Mouse (Mus musculus): ENCODE data around the gene Hs3st1. TPM values are rescaled to one million over a fixed set of nuclear protein-coding genes. Genes with fewer than 3 reads are reported as not detected.
"Not testable (repeated sequence)": the region's sequence is repeated elsewhere in the genome, so short reads cannot be mapped to it uniquely, and the experiment has no call there.

Hs3st1 gene
- 10 to 100 TPM; 42.9 to 52.5 TPM for total RNA-seq (2021)

DNA sequence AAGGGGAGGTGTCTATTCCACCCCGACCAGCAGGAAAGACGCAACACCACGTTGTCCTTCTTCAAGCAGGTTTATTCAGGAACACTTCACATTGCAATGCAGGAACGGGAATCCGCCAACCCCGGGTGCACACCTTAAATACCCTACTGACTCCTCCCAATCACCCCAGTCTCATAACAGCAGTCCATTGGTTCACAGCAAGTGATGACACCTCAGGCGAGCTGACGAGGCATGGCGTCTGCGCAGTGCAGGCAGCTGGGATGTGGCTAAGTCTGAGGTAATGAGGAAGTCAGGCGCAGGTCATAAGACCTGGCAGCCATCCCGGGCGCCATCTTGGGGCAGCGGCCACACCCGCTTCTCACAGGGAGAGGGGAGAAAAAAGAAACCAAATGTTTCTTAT is at the start of gene Hs3st1:
Gene Hs3st1 (minus strand): TSS at position 101 of the 400 bp plus-strand sequence.
- intact Hi-C loops (cut with DNase I); DNase-seq (ENCODE audit: low spot score in 2 of 2): not testable (repeated sequence)

DNA sequence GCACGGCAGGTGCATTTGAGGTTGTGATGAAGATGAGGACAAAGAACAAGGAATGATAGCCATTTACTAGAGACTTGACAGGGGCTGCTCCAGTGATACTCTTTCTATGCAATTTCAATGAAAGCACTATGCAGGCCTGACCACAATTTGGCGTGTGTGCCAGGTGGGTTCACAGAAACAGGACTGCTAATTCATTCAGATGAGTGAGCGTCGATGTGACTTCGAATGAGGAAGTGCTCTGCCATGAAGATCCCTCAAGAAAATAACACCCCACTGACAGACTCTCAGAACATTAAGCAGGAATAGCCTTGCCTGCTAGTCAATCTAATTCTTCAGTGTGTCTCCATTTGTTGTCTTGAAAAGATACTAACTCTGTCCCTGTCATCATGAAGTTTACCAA is 49.4 kb upstream of the Hs3st1 start:
- intact Hi-C loops (cut with DNase I), result no loop called here
- no peak for DNase-seq (ENCODE audit: low spot score in 2 of 2)

DNA sequence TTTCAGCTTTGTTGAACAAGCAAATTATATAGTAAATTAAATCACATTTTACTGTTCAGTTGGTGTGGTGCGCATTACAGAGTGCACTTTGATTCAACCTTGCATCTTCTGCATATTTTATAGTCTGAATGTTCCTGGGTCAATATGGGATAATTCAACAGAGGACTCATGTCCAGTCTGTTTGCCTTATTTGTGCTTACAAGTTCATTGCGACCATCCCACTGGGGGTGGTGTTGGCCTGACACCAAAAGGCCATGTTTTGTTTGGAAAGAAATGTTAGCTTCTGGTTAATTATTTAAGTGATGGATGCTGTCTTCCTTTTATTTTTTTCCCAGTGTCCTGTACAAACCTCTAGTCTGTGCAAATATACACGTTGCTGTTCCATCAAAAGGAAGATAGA is 48.7 kb upstream of the Hs3st1 start:
- DNase-seq (ENCODE audit: low spot score in 2 of 2), result no peak

DNA sequence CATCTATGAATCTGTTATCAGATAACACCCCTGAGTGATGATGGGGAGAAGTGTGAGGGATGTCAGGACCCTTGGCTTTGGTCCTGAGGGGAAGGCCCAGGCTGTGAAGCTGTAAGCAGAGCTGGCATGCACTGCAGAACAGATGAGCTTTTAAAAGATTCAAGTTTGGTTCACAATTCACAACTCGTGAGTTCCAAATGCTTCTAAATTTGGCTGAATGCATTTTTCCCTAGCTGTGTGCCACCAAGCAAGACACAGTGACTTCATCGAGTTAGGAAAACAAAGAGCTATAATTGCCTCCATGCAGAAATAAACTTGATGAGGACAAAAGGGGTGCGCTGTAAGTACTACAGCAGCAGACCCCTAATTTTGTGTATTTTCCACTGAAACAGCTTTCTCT is 48.2 kb upstream of the Hs3st1 start:
- peak; percentile 32 to 75 for DNase-seq (ENCODE audit: low spot score in 2 of 2)
- intact Hi-C loops (cut with DNase I), result no loop called here

More for the DNA sequence above, 48.7 kb upstream of the Hs3st1 start:
- intact Hi-C loops (cut with DNase I), result no loop called here

DNA sequence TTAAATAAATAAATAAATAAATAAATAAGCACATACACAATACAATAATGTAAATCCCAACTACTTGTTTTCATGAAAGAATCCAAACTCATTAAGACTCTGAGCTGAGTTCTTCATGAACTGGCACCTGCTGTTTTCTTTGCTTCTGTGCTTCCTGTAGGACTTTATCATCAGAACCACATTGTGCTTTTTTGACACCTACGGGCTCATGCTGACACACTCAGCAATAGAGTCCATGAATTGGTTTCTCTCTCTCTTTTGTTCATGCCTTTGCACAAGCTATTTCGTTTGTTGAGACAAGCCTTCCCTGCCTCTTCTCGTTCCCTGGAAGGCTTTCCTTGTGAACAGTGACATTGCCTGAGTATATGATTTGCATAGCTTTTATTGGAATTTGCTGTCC is 46.8 kb upstream of the Hs3st1 start:
- intact Hi-C loops (cut with DNase I), result no loop called here

DNA sequence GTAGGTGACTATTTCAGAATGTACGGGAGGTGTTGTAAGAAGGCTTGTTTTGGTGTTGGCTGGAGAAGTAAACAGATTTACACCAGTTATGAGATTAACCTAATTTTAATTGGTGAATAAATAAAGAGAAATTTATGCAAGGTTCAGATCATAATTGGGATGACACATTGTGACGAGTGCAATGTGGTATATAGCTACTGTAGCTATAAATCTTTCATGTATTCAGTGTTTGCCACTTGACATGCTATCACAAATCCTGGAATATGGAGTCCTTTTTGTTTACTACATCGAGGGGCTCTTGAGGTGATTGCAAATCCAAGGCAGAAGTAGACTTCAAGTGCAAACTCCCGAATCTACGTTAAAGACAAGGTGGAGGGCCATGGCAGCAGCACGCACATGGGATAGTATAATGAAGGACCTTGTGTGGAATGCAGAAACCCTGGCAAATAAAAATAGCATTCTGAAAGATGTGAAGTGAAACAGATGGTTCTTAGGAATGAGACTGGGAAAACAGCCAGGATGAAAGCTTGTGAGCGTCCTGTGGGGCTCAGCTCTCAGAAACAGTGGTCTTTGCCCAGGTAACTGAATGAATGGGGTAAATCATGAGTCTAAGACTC is 21.9 kb upstream of the Hs3st1 start:
- DNase-seq (ENCODE audit: low spot score in 2 of 2), result peak; percentile 13 to 27
- intact Hi-C loops (cut with DNase I), result no loop called here

More for the DNA sequence above, 46.8 kb upstream of the Hs3st1 start:
- no peak for DNase-seq (ENCODE audit: low spot score in 2 of 2)

DNA sequence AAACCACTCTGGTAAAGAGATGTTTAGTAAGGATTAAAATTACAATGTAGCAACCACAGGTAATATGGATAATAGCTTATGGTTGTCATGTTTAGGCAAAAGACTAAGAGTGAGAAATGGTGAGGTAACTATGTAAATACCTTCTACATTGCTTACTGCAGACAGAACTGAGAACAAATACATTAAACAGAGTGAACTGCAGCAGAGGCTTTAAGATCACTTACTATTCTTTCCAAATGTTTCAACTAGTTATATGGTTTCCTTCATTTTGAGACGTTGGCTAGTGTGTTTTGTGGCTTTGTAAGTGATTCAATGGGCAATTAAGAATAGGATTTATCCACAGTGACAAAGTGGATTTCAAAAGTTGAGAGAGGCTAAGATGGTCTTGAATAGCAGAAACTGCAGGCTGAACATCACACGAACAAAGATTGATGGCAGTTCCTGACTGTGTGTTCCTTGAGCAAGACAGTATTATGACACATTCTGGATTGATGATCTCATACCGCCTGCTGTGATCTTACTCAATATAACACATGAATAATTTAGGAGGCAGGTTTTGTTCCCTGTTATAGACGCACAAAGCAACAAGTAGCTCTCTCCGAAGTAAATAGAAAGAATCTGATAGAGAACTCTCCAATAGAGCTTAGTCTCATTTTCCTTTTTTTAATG is 16.5 kb upstream of the Hs3st1 start:
- intact Hi-C loops (cut with DNase I), result no loop called here
- DNase-seq (ENCODE audit: low spot score in 2 of 2), result peak in 1 of 2 experiments; percentile 6

DNA sequence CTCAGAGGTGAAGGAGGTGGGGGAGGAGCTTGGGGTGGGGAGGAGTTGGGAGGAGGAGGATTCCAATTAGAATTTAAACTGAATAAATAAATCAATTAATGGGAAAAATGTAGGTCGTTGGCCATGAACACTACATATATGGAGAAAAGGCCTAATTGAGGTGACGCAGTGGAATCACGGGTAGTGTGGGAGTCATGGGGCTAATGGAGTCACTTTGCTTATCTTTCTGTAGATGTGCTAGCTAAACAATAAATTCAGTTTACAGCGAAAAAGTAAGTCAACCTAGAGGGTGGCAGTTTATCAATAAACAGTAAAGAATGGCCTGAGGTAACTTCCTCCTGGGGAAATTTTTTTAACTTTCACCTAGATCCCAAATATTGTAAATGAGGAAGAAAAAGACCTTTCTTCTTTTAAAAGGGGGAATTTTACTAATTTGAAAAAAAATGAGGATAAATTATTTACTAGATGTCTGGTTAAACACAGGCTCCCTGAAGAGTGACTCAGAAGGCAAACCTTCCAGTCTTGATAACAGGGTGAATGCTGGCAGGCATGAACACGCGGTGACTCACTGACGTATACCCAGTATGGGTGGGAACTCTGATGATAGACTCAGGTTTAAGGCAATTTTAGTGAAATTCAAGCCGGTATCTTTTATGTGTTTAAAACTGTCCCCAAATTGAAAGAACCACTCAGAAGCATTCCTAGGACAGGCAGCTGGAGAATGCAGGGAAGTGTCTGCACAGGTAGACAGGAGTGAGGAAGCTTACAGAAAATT is 6.6 kb upstream of the Hs3st1 start:
- intact Hi-C loops (cut with DNase I), result no loop called here

DNA sequence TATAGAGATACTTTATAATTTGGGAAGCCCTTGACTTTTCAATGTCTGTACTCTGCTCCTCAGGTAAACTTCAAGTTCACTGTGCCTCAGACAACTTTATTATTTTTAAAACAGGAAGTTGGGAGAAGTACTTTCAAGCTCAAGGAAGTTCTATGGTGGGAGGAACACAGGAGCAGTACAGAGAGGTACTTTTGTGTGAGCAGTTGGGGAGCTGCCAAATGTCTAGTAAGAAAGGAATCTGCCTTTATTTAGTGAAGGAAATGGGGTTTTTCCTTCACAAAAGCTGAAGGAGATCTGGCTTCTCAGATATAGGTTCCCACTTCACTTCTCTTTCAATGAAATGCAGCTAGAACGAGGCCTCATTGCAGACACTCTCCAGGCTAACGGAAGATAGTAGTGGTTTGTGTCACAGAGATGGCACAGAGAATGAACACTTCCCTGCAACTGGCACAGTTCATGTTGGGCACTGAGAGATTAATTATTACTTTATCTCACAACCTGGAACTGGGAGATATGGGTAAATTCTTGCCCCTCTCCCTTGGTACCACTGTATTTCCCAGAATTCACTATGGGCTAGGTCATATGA is 3.7 kb upstream of the Hs3st1 start:
- intact Hi-C loops (cut with DNase I), result no loop called here
- peak in 1 of 2 experiments; percentile 11 for DNase-seq (ENCODE audit: low spot score in 2 of 2)

More for the DNA sequence above, 6.6 kb upstream of the Hs3st1 start:
- DNase-seq (ENCODE audit: low spot score in 2 of 2), result peak in 1 of 2 experiments; percentile 15

DNA sequence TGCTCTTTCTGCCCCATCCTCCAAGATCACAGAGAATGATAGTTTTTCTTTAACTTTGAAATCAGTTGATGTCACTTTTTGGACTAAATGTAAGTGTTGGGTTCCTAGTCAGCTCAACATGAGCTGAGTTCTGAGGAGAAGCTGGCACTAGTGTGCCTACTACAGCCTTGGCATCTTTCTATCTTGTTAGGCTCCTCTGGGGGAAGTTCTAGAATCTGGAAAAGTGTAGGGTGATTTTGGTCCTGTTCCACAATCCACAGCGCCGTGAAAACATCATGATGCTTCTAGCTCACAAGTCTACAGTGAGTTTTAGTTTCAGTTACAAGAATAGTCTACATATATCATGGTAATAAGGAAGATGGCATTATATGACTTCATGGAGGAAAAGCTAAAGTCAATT is 18.4 kb downstream of the Hs3st1 start:
- DNase-seq (ENCODE audit: low spot score in 2 of 2), result peak in 1 of 2 experiments; percentile 60
- intact Hi-C loops (cut with DNase I), result no loop called here

DNA sequence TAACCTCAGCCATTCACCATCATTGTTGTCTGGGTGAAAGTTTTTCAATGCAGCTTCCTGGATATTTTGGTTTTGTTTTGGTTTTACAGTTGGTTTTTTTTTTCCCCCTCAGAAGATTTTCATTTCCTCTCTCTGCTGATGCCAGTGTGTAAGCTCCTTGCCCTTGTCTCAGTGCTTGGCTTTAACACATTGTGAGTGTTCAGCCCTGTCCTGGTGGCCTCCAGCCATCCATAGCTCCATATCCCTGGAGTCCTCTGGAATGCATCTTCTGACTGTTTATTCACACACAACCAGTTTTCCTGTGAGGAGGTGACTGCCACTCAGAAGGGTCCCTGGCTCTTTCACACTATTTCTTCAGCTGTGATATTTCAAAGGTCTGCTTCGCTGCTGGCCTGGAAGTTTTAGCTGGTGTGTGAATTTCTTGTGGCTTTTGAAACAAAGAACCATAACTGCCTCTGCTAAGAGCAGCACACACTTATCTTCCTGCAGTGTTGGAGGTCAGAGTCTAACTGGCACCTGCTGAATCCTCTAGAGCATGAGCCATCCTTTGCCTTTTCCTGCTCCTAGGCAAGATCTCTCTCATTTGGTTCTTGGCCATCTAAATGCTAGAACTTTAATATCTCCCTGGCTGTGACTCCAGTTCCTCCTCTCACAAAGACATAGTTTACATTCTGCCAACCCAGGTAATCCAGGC is 21.4 kb downstream of the Hs3st1 start:
- intact Hi-C loops (cut with DNase I), result no loop called here
- DNase-seq (ENCODE audit: low spot score in 2 of 2), result no peak

DNA sequence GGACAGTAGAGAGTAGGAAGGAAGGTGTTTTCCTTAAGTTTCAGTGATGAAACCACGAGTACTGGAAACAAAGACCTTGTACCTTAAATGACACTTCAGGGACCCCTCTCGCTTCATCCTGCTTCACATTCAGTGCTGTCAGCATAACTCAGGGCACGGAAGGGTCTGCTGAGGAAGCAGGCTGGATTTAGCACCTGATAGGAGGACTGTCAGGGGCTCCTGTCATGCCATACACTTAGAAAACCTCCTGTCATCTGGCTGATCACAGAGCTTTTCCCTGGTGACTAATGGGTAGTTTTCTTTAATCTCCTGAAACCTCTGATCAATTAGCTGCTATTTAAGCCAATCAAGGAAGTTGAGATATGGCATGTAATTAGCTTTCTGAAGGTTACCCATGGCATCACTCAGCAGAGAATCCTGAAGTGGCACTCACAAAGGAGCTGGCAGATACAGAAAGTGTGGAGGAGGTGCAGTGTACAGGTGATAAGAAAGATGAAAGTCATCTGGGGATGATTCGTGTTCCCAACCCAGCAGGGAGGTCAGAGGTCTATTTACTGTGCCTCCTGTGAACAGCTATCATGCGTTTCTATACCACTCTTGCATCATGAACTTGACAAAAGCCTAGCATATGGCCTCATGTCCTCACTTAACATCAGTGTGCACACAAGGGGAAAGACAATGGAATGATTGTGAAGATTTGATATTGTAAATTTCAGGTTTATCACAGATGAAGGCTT is 22.1 kb downstream of the Hs3st1 start:
- no peak for DNase-seq (ENCODE audit: low spot score in 2 of 2)
- intact Hi-C loops (cut with DNase I), result no loop called here

DNA sequence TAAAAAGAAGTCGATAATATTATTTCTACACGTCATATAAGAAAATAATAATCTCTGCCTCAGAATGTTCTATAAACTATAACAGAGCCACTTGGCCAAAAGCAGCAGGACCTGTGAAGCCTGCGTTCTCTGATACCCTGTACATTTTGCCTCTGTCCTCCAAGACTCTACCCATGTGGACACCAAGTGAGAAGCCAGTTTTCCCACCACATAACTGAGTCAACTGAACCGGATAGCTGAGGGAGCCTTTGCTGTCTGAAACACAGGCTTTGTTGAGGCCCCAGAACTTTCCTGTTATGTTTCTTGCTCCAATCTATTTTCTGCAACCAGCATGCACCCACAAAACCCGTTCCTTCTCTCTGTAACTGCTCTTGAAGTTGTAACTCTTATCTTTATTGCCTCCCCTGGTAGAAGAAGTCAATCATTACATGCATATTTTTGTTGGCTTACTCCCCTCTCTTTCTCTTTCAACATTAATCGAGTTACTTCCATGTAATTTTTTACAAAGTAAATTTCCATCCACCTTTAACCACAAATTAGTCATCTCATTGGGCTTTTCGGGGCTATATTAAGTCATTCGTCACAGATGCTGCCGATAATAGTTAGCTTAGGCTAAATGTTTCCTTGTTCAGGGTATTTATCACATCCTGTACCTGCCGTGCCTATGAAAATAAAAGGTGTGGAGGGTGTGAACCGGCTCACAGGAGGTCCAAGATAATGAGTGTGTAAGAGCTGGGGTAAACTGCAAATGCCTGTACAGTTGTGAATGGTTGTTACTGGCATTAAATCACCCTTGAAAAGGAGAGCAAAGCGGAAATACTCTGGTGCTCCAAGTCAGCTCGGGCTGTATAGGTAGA is 39.4 kb downstream of the Hs3st1 start:
- no peak for DNase-seq (ENCODE audit: low spot score in 2 of 2)
- intact Hi-C loops (cut with DNase I), result no loop called here

DNA sequence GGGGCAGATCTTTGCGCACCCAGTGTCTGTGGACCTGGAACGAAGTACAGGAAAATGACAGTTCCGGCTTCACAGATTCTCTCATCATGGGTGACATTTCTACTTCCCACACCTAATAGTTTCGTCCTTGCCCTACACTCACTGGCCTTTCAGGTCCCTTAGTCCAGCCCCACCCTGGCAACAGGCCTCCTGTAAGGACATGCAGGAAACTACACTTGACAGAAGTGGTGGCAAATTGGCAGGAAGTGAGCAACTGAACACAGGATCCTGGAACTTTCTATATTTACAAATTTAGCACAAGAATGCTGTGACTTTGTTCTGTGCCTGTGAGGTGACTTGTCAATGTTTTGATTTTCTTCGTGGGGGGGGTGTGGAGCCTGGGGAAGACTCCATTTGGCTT is 40.1 kb downstream of the Hs3st1 start:
- intact Hi-C loops (cut with DNase I), result no loop called here
- no peak for DNase-seq (ENCODE audit: low spot score in 2 of 2)

DNA sequence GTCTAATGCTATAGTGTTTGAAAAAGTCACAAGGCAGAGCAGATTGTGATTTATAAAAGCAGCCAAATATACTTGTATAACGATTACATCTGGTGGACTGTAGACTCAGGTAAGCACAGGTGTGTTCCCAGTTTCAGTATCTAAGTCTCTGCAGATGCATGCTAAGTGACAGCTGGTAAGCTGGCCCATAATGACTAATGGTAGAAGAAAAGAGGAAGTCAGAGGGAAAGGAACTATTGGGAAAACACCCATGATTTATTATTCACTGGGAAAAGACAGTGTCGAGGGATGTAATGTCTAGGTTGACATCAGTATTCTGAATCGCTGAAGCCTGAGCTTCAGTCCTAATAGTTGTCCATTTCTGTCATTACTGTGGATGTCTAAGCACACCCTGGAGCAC is 49.7 kb downstream of the Hs3st1 start:
- intact Hi-C loops (cut with DNase I), result no loop called here
- no peak for DNase-seq (ENCODE audit: low spot score in 2 of 2)

DNA sequence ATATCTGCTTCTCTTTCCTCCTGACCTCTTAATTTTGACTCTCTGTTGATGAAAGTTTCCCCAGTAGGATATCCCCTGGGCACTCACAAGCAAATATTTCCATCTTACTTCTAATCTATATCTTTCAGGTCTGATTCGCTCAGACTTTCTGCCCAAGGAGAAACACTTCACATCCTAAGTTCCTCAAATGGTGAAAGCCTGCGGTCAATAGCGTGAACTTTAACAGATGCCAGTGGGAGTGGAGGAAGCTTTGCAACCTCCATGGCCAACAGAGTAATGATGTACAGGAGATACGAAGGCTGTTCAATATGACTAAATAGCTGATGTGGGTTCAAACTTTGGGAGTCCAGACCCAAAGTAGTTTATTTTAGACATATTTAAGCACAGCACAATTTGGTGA is 94.4 kb downstream of the Hs3st1 start:
- intact Hi-C loops (cut with DNase I), result no loop called here
- DNase-seq (ENCODE audit: low spot score in 2 of 2), result no peak

DNA sequence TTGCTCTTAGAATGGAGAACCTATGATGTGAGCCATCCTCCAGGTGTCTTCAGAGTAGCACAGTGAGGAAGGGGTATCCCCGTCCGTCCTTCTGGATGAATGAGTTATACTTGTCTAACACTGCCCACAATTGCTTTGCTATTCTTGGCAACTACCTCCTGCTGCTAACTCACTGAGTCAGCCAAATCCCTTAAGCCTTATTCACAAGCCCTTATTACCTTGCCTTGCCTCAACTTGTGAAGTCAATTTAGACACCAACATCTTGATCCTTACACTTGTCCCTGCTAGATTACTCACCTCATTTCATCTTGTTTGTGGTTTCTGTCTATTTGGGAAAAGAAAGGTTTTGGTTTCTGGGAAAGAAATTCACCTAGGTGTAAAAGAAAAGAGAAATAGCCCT is 95.9 kb downstream of the Hs3st1 start:
- intact Hi-C loops (cut with DNase I), result loop anchor here (10.0 kb wide), 1 partner anchor 275 kb away; no protein-coding TSS in a partner anchor
- peak in 1 of 2 experiments; percentile 69 for DNase-seq (ENCODE audit: low spot score in 2 of 2)

DNA sequence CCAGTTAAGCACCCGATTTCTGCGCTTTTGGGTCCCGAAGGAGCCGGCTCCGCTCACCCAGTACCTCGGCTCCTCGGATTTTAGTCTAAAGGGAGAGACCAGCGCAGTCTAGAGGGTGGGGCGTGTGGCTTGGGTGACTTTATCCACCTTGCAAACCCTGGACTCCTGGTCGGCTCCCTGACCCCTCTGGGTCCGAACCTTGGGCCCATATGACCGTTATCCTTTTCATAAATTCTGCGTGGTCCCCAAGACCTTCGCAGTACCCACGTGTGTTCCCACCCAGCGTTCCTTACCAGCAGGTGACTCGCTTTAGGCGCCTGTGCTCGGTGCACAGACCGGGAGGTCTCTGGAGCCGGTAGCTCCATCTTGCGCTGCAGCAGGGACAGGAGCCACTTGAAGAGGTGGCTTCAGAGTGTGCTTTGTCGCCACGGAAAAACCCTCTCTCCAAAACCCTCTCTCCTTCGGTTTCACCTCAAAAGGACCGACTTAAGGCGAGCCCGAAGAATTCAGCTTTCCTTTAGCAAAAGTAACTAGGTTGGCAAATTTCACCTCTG is 110.4 kb downstream of the Hs3st1 start:
- DNase-seq (ENCODE audit: low spot score in 2 of 2), result peak in 1 of 2 experiments; percentile 62
- intact Hi-C loops (cut with DNase I), result loop anchor here (2.0 to 10.0 kb wide), 6 partner anchors 316 to 1300 kb away; no protein-coding TSS in a partner anchor
